Mouse (Mus musculus): ENCODE measurements around the gene Mob3c. TPM values are rescaled to one million over a fixed set of nuclear protein-coding genes. Genes with fewer than 3 reads are reported as not detected.

The Mob3c gene
- polyA plus RNA-seq, 2 experiments: 5.0 to 5.6 TPM

- TF ChIP-seq CTCF (IDR thresholded peaks at IDR 0.05; ENCODE audit: low read depth): no peak
- TF ChIP-seq EP300 (IDR thresholded peaks at IDR 0.05; ENCODE audit: low read depth): no peak
- Histone ChIP-seq H3K27me3 (ENCODE audit: control insufficient read depth, insufficient read depth, low read length) (no peaks in the 10 kb centered on the region), H3K9ac (replicated peaks) (peak overlapping the region; percentile 41; the same call in 1 of the 2 replicates), H3K4me2 (ENCODE audit: low read depth) (peak overlapping the region; percentile 65), H3K27ac (no peak overlapping the region), H3K36me3 (replicated peaks; ENCODE audit: control insufficient read depth, insufficient read depth, low read depth) (peaks cover 6% of the 10 kb centered on the region), H3K4me1 (replicated peaks; ENCODE audit: control insufficient read depth in 2 of 2, insufficient read depth in 2 of 2, low read length in 1 of 2) (peaks cover 9 to 27% of the 10 kb centered on the region in 2 experiments), H3K4me3 (ENCODE audit: insufficient read depth in 1 of 2, low read depth in 2 of 2, low read length in 2 of 2) (no peak overlapping the region; a peak in 1 of 4 replicates), H3K9me3 (ENCODE audit: control insufficient read depth, low read length) (no peaks in the 10 kb centered on the region)
- ATAC-seq (ENCODE audit: insufficient read depth): no peak
- WGBS (ENCODE audit: insufficient replicate concordance): 28% methylated on average over 4 of the region's 4 CpGs
- no peak for DNase-seq (ENCODE audit: low read depth in 3 of 3, low spot score in 3 of 3)
Measured at GRCm38 (mm10) chr4:115838196-115838595, 10.3 kb downstream of the Mob3c start.

DNA sequence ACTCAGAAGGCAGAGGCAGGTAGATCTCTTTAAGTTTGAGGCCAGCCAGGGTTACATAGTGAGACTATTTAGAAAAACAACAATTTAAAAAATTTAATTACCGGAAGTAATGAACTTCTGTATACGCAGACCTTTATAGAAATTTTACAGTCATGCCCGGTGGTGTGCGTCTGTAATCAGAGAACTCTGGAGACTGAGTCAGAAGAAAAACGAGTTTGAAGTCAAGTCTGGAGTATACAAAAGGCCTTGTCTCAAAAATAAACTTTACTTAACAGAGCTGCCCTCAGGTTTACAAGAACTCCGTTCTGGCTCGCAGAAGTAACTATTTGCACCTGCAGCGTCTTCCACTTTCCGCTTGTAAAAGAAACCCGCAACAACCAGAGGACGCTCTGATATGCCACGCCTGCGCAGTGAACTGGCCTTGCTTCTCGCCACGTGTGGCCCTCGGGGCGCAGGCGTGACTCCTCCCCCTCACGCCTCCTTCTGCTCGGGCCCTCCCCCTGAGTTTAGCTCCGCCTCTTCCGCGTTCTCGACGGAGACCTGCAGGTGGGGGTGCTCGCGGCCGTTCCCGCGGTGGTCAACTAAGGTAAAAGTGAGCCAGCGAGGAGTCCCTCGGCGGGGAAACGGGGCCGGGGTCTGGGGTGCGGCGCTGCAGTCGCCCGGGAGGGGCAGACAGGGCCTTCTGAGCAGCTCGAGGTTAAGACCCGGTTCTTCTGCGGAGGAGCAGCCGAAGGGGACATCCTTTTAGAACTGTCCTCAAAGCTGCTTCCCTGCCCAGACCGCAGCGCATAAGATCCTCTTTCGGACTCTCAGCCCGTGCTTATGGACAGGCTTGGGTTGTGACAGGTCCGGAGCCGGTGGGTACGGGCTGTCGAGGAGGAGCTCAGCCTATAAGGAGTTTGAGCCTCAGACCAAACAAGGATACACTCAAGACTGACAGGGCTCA, 11.1 kb downstream of the Mob3c start, which contains the start of gene Mknk1:
Gene Mknk1 (plus strand): TSS at position 503 of the 946 bp plus-strand sequence.
- peak within 1 kb of the TSS; percentile 65 to 89 for H3K4me3 ChIP-seq (ENCODE audit: insufficient read depth in 1 of 2, low read depth in 2 of 2, low read length in 2 of 2)
- H3K9ac ChIP-seq (replicated peaks): peak within 1 kb of the TSS; percentile 63
- H3K36me3 ChIP-seq (replicated peaks; ENCODE audit: control insufficient read depth, insufficient read depth, low read depth): peaks cover 11% of the 10 kb centered on the region
- peak within 1 kb of the TSS; percentile 0 for H3K27ac ChIP-seq
- peak within 1 kb of the TSS; percentile 65 for H3K4me2 ChIP-seq (ENCODE audit: low read depth)
- 1% methylated on average over 51 of the region's 51 CpGs for WGBS (ENCODE audit: insufficient replicate concordance)
- H3K4me1 ChIP-seq (replicated peaks; ENCODE audit: control insufficient read depth in 2 of 2, insufficient read depth in 2 of 2, low read length in 1 of 2): peaks cover 9 to 27% of the 10 kb centered on the region in 2 experiments
- no peaks in the 10 kb centered on the region for H3K27me3 ChIP-seq (ENCODE audit: control insufficient read depth, insufficient read depth, low read length)
- ATAC-seq (ENCODE audit: insufficient read depth): peak; percentile 93
- TF ChIP-seq CTCF (IDR thresholded peaks at IDR 0.05; ENCODE audit: low read depth) (peak; percentile 54; the same call in 1 of the 2 replicates), EP300 (IDR thresholded peaks at IDR 0.05; ENCODE audit: low read depth) (no peak)
- H3K9me3 ChIP-seq (ENCODE audit: control insufficient read depth, low read length): no peaks in the 10 kb centered on the region
- DNase-seq (ENCODE audit: low read depth in 3 of 3, low spot score in 3 of 3): peak; percentile 88 to 90 (median 89)

GRCm38 (mm10) chr4:115839956-115840355, 12.1 kb downstream of the Mob3c start:
- peak overlapping the region; percentile 65 to 89 for H3K4me3 ChIP-seq (ENCODE audit: insufficient read depth in 1 of 2, low read depth in 2 of 2, low read length in 2 of 2)
- no peaks in the 10 kb centered on the region for H3K9me3 ChIP-seq (ENCODE audit: control insufficient read depth, low read length)
- H3K27ac ChIP-seq: peak overlapping the region; percentile 0
- H3K4me2 ChIP-seq (ENCODE audit: low read depth): peak overlapping the region; percentile 65
- DNase-seq (ENCODE audit: low read depth in 3 of 3, low spot score in 3 of 3) (no peak), ATAC-seq (ENCODE audit: insufficient read depth) (no peak)
- TF ChIP-seq CTCF (IDR thresholded peaks at IDR 0.05; ENCODE audit: low read depth) (no peak), EP300 (IDR thresholded peaks at IDR 0.05; ENCODE audit: low read depth) (no peak)
- peaks cover 9 to 29% of the 10 kb centered on the region in 2 experiments for H3K4me1 ChIP-seq (replicated peaks; ENCODE audit: control insufficient read depth in 2 of 2, insufficient read depth in 2 of 2, low read length in 1 of 2)
- peak overlapping the region; percentile 63 for H3K9ac ChIP-seq (replicated peaks)
- H3K27me3 ChIP-seq (ENCODE audit: control insufficient read depth, insufficient read depth, low read length): no peaks in the 10 kb centered on the region
- H3K36me3 ChIP-seq (replicated peaks; ENCODE audit: control insufficient read depth, insufficient read depth, low read depth): peaks cover 15% of the 10 kb centered on the region
- WGBS (ENCODE audit: insufficient replicate concordance): 48% methylated on average over 4 of the region's 4 CpGs

GRCm38 (mm10) chr4:115840842-115841241, 12.9 kb downstream of the Mob3c start:
- Histone ChIP-seq H3K36me3 (replicated peaks; ENCODE audit: control insufficient read depth, insufficient read depth, low read depth) (peaks cover 15% of the 10 kb centered on the region), H3K4me2 (ENCODE audit: low read depth) (peak overlapping the region; percentile 65), H3K4me1 (replicated peaks; ENCODE audit: control insufficient read depth in 2 of 2, insufficient read depth in 2 of 2, low read length in 1 of 2) (peaks cover 13 to 38% of the 10 kb centered on the region in 2 experiments), H3K27me3 (ENCODE audit: control insufficient read depth, insufficient read depth, low read length) (no peaks in the 10 kb centered on the region), H3K9ac (replicated peaks) (peak overlapping the region; percentile 28), H3K27ac (no peak overlapping the region), H3K9me3 (ENCODE audit: control insufficient read depth, low read length) (no peaks in the 10 kb centered on the region), H3K4me3 (ENCODE audit: insufficient read depth in 1 of 2, low read depth in 2 of 2, low read length in 2 of 2) (peak overlapping the region; percentile 31 to 65; a peak in 3 of 4 replicates)
- WGBS (ENCODE audit: insufficient replicate concordance): 88% methylated on average over 4 of the region's 4 CpGs
- DNase-seq (ENCODE audit: low read depth in 3 of 3, low spot score in 3 of 3) (no peak), ATAC-seq (ENCODE audit: insufficient read depth) (no peak)
- TF ChIP-seq CTCF (IDR thresholded peaks at IDR 0.05; ENCODE audit: low read depth) (no peak), EP300 (IDR thresholded peaks at IDR 0.05; ENCODE audit: low read depth) (no peak)

GRCm38 (mm10) chr4:115846656-115847055, 18.8 kb downstream of the Mob3c start:
- Histone ChIP-seq H3K4me2 (ENCODE audit: low read depth) (no peak overlapping the region), H3K36me3 (replicated peaks; ENCODE audit: control insufficient read depth, insufficient read depth, low read depth) (peaks cover 45% of the 10 kb centered on the region), H3K4me3 (ENCODE audit: insufficient read depth in 1 of 2, low read depth in 2 of 2, low read length in 2 of 2) (no peak overlapping the region), H3K27ac (peak overlapping the region; percentile 78), H3K4me1 (replicated peaks; ENCODE audit: control insufficient read depth in 2 of 2, insufficient read depth in 2 of 2, low read length in 1 of 2) (peaks cover 53 to 70% of the 10 kb centered on the region in 2 experiments), H3K9me3 (ENCODE audit: control insufficient read depth, low read length) (no peaks in the 10 kb centered on the region), H3K9ac (replicated peaks) (peak overlapping the region; percentile 23), H3K27me3 (ENCODE audit: control insufficient read depth, insufficient read depth, low read length) (no peaks in the 10 kb centered on the region)
- no peak for DNase-seq (ENCODE audit: low read depth in 3 of 3, low spot score in 3 of 3)
- WGBS (ENCODE audit: insufficient replicate concordance): 54% methylated on average over 2 of the region's 2 CpGs
- ATAC-seq (ENCODE audit: insufficient read depth): no peak
- TF ChIP-seq EP300 (IDR thresholded peaks at IDR 0.05; ENCODE audit: low read depth): no peak
